Mouse (Mus musculus): ENCODE measurements at regions not wholly inside any gene's neighbourhood (a gene's known extent, or its start where the extent isn't known, plus 50 kb on each side); places are given as distances from the start of the nearest gene placed in this dataset.
A peak's percentile ranks its signal among the peaks of the same experiment; 100 is the strongest.

DNA sequence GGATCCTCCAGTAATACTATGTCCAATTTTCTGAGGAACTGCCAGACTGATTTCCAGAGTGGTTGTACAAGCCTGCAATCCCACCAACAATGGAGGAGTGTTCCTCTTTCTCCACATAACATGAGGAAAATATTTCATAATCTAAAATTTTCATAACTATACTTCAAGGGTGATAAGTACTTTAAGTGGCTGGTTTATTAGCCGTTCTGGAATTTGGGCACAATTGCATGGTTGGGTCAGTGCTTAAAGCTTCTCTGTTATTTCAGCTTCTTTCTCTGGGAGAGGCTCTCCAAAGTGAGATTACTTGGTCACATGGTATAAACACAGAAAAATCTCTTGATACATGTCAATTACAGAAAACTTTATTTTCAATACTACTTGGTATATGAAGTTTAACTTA is 2115.9 kb downstream of the 4930444P10Rik start:
- no peak for DNase-seq (ENCODE audit: low spot score in 2 of 2)
- intact Hi-C loops (cut with DNase I) = no loop called here

GRCm38 (mm10) chr1:13949241-13949640 is 2143.9 kb downstream of the 4930444P10Rik start:
- DNase-seq (ENCODE audit: low spot score in 2 of 2) = no peak
- intact Hi-C loops (cut with DNase I) = no loop called here

DNA sequence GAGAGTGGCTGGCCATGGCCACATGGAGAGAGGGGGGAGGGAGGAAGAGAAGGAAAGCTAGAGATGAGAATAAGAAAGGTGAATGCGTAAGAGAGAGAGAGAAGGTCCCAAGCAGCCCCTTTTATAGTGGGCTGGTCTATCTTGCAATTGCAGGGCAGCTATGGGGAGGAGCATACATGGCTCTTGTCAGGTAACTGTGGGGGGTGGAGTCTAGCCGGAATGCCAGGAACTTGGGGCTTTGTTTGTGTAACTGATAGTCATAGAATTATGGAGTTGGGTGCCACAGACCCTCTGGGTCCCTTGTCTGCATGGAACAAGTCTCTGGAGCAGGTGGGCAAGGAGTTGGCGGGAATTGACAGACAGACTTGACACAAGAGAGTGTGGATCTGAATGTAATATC is 2151.8 kb downstream of the 4930444P10Rik start:
- intact Hi-C loops (cut with DNase I) = no loop called here
- no peak for DNase-seq (ENCODE audit: low spot score in 2 of 2)

- intact Hi-C loops (cut with DNase I) = no loop called here
- no peak for DNase-seq (ENCODE audit: low spot score in 2 of 2)
These were observed 2154.8 kb downstream of the 4930444P10Rik start for GRCm38 (mm10) chr1:13938344-13938743.

GRCm38 (mm10) chr1:13935938-13936491 is 2157.1 kb downstream of the 4930444P10Rik start:
- DNase-seq (ENCODE audit: low spot score in 2 of 2) = peak; percentile 8 to 26
- intact Hi-C loops (cut with DNase I) = no loop called here

- intact Hi-C loops (cut with DNase I) = no loop called here
- no peak for DNase-seq (ENCODE audit: low spot score in 2 of 2)
These were observed 2164.4 kb downstream of the 4930444P10Rik start for GRCm38 (mm10) chr1:13928679-13929078.

- intact Hi-C loops (cut with DNase I) = no loop called here
- no peak for DNase-seq (ENCODE audit: low spot score in 2 of 2)
These were observed 2165.2 kb downstream of the 4930444P10Rik start for GRCm38 (mm10) chr1:13927964-13928363.

DNA sequence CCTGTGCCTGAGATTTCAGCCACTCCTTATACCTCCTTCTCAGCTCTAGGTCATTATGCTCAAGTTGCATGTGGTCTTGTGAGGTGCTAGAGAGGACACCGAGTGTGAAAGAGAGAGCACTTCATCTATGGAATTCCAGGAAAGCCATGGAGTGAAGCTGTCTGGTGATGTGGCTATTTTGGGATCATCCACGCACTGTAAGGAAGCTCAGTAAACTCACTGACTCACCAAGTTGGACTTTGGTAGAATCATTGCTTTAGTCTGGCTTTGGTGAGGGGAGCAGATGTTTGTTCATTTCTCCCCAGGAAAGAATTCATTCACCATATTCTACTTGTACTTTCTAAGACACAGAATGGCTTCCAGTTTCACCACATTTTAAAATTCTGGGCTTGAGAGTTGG is 2167.1 kb downstream of the 4930444P10Rik start:
- intact Hi-C loops (cut with DNase I) = no loop called here

GRCm38 (mm10) chr1:13915216-13915615 is 2177.9 kb downstream of the 4930444P10Rik start:
- intact Hi-C loops (cut with DNase I) = no loop called here
- DNase-seq (ENCODE audit: low spot score in 2 of 2) = no peak

More for the DNA sequence above, 2167.1 kb downstream of the 4930444P10Rik start:
- no peak for DNase-seq (ENCODE audit: low spot score in 2 of 2)

GRCm38 (mm10) chr1:13879126-13879525 is 2214.0 kb downstream of the 4930444P10Rik start:
- no peak for DNase-seq (ENCODE audit: low spot score in 2 of 2)
- intact Hi-C loops (cut with DNase I) = no loop called here

- intact Hi-C loops (cut with DNase I) = no loop called here
These were observed 2219.2 kb downstream of the 4930444P10Rik start for GRCm38 (mm10) chr1:13873925-13874324.

DNA sequence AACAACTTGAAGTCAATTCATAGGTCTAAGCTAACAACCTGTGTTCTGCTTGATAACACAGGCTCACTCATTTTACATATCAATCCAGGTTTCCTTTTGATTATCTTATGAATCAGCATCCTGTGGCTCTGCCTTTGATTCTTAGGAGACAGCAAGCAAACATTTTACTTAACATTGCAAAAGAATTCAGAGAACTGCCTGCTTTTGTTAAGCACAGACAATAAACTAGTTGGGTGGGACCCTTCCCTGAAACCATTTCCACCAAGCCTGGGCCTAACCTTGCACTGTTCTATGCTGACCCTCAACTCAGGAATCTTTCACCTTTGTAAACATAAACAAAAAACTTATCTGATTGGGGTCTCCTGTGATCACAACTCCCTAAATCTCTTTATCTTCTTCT is 2220.6 kb downstream of the 4930444P10Rik start:
- no peak for DNase-seq (ENCODE audit: low spot score in 2 of 2)
- intact Hi-C loops (cut with DNase I) = no loop called here

More at GRCm38 (mm10) chr1:13873925-13874324, 2219.2 kb downstream of the 4930444P10Rik start:
- DNase-seq (ENCODE audit: low spot score in 2 of 2) = no peak

DNA sequence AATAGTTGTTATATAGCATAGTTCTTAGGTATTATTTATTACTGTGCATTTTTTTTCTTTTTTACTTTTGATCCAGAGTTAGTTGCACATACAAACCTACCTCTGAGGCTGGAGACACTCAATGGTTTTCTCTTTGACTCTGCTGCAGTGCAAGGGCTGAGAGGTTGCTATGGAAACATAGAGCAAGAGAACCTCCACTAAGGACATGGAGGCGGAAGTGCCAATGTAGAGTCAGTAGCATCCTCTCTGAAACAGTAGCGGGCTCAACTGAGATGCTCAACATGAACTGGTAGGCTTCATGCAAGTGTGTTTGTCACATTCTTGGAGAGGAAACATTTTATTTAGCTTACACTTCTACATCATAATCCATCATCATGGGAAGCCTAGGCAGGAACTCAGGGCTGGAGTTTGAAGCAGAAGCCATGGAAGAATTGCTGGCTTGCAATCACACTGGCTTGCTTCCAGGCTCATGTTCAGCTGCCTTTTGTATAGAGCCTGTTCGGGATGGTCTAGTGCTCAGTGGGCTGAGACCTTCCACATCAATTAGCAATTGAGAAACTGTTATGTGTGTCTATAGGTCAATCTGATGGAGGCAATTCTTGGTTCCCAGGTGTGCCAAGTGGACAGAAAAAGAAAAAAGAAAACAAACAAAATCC is 2222.4 kb downstream of the 4930444P10Rik start:
- peak; percentile 13 to 26 for DNase-seq (ENCODE audit: low spot score in 2 of 2)
- intact Hi-C loops (cut with DNase I) = no loop called here

DNA sequence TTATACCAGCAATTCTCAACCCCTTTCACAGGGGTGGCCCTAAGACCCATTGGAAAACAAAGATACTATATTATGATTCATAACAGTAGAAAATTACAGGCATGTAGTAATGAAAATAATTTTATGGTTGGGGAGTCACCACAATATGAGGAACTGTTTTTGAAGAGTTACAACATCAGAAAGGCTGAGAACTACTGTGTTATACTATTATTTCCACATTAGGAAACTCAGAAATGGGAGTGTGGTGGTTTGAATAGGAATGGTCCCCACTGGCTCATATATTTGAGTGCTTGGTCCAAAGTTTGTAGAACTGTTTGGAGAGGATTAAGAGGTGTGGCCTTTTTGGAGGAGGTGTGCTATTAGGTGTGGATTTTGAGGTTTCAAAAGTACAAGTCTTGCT is 2227.4 kb downstream of the 4930444P10Rik start:
- intact Hi-C loops (cut with DNase I) = no loop called here
- DNase-seq (ENCODE audit: low spot score in 2 of 2) = no peak

DNA sequence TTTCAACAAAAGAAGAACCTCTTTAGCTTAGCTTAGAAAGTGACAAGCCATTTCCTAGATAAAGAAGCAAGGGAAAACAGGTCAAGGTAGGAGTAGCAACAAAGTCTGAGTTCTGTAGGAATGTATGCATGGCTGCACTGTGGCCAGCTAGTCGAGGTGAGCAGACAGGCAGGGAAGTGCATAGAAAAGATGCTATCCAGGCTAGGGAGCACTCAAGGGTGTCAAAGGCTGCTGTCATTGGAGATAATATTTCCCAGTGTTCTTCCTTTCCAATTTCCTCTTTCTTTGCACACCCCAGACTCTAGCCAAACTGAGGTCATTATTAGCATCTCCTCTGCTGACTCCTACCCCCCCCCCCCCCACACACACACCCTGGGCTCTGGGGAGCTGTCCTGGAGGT is 2229.4 kb downstream of the 4930444P10Rik start:
- no peak for DNase-seq (ENCODE audit: low spot score in 2 of 2)
- intact Hi-C loops (cut with DNase I) = no loop called here

DNA sequence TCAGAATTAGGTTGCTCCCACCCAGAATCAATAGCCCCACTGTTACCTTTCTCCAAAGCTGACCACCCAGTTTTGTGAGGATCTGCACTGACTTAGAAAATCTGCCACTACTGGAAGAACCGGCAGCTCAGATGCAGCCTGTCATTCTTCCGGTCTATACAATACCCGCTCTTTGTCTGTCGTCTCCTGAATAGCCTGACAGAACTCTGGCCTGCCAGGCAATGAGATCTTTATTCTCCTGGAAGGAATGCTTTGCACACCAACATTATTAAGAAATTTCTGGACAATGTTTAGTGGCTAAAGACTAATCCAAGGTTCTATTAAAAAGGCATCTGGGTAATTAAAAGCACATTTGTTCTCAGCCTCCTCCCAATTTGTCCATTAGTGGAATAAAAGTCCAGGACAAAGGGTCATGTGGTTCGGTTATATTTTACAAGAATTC is 2232.0 kb downstream of the 4930444P10Rik start:
- intact Hi-C loops (cut with DNase I) = no loop called here
- DNase-seq (ENCODE audit: low spot score in 2 of 2) = no peak

- DNase-seq (ENCODE audit: low spot score in 2 of 2) = no peak
- intact Hi-C loops (cut with DNase I) = no loop called here
These were observed 2232.7 kb downstream of the 4930444P10Rik start for GRCm38 (mm10) chr1:13860469-13860868.

GRCm38 (mm10) chr1:13859723-13860122 is 2233.4 kb downstream of the 4930444P10Rik start:
- intact Hi-C loops (cut with DNase I) = no loop called here
- no peak for DNase-seq (ENCODE audit: low spot score in 2 of 2)

DNA sequence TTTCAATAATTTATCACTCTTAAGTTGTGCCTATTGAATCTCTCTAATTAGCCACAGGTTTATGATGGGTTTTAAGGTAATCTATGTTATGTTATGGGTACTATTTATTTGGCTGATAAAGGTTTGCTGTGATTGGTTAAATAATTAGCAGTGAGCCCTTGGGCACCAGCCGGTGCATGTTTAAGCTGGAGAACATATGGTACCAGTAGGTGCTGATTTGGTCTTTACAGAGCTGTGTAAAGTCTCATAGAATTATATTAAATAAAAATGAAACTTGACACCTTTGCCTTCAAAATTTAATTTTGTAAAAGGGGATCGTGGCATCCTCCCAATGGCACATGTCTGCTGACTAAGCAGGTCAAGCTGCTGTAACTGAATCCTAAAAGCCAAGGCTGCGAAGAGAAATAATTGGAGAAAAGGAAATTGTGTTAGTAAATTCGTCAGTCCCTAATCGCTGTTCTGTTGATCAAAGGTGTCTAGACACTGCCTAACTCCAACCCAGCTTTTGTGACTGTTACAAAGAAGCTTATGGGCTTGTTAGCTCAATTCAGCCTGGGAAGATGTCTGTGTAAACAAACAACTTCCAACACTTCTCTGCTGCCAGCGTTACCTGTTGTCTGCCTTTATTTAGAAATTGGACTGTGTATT is 2234.6 kb downstream of the 4930444P10Rik start:
- DNase-seq (ENCODE audit: low spot score in 2 of 2) = no peak
- intact Hi-C loops (cut with DNase I) = no loop called here

DNA sequence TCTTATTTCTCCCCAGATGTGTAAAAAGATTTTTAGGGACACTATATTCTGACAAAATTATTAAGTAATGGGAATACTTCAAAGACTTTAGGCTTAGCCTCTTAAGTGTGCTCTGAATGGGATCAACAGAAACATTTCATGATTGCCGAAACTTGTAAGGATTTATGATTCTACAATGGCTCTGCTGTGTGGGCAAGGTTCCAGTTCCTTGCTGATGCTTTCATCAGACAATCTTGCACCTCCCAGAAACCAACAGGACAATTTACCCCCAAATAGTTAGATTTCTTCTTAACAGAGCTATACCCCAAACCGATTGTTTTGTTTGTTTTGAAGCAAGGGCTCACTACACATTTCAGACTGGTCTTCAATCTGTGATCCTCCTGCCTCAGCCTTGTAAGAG is 2236.1 kb downstream of the 4930444P10Rik start:
- intact Hi-C loops (cut with DNase I) = no loop called here
- no peak for DNase-seq (ENCODE audit: low spot score in 2 of 2)

GRCm38 (mm10) chr1:13851144-13851543 is 2242.0 kb downstream of the 4930444P10Rik start:
- intact Hi-C loops (cut with DNase I) = no loop called here
- DNase-seq (ENCODE audit: low spot score in 2 of 2) = no peak

All from left cerebral cortex, postnatal 14 days (tissue).